Mouse (Mus musculus) neural tube, embryonic 12.5 days (tissue): Measurements from ENCODE around the gene Camk2d. TPM values are rescaled to one million over a fixed set of nuclear protein-coding genes. Genes with fewer than 3 reads are reported as not detected.

ENCODE experiments used
- ATAC-seq: fragments of 200-750 bp; cut with Nextera tagmentation; 2 replicates; pipeline ENCODE4 v1.8.0; 2017; ENCODE audit warnings: low read depth, mild to moderate bottlenecking, moderate TSS enrichment, moderate library complexity; ENCODE audit not compliant: low FRiP score
- H3K27ac ChIP-seq: fragments of 300-500 bp; sonication (generic); 2 replicates; pipeline ENCODE4 v1.5.1; 2016
- H3K27me3 ChIP-seq: fragments of 300-500 bp; sonication (generic); replicated peaks from 2 replicates; pipeline ENCODE4 v1.6.1; 2016; ENCODE audit warnings: mild to moderate bottlenecking
- H3K36me3 ChIP-seq: fragments of 300-500 bp; sonication (generic); 2 replicates; pipeline ENCODE4 v1.6.1; 2016; ENCODE audit warnings: mild to moderate bottlenecking
- H3K4me1 ChIP-seq: fragments of 300-500 bp; sonication (generic); 2 replicates; pipeline ENCODE4 v1.6.1; 2016
- H3K4me2 ChIP-seq: fragments of 300-500 bp; sonication (generic); replicated peaks from 2 replicates; pipeline ENCODE4 v1.6.1; 2016; ENCODE audit warnings: mild to moderate bottlenecking
- H3K4me3 ChIP-seq: fragments of 300-500 bp; sonication (generic); 2 replicates; pipeline ENCODE4 v1.5.1; 2016
- H3K9ac ChIP-seq: fragments of 300-500 bp; sonication (generic); 2 replicates; pipeline ENCODE4 v1.6.1; 2016; ENCODE audit warnings: mild to moderate bottlenecking
- H3K9me3 ChIP-seq: fragments of 300-500 bp; sonication (generic); 2 replicates; pipeline ENCODE4 v1.6.1; 2016; ENCODE audit warnings: mild to moderate bottlenecking
- WGBS: fragments of 180-500 bp; shearing (Covaris S2); methylation state at CpG from one replicate; pipeline ENCODE4 v1.1.7; 2016; 5-methylcytosine and 5-hydroxymethylcytosine counted together
- polyA plus RNA-seq: library from polyadenylated mRNA; unstranded; fragments of >200 nt; fragmentation: Nextera tagmentation; extraction: Ambion mirVana; gene quantifications from 2 replicates; pipeline ENCODE4 v1.2.1, GENCODE M21; 2016

Camk2d gene
- polyA plus RNA-seq, 1 experiment from 2014 or later: 31.4 TPM

- no peaks in the 10 kb centered on the region for H3K36me3 ChIP-seq
- H3K4me1 ChIP-seq: no peaks in the 10 kb centered on the region
- no peak overlapping the region for H3K9ac ChIP-seq
- no peaks in the 10 kb centered on the region for H3K9me3 ChIP-seq
- 87% methylated on average over 5 of the region's 5 CpGs for WGBS
- no peak overlapping the region for H3K4me3 ChIP-seq
- no peak overlapping the region for H3K4me2 ChIP-seq
- no peaks in the 10 kb centered on the region for H3K27me3 ChIP-seq
- no peak overlapping the region for H3K27ac ChIP-seq
- no peak for ATAC-seq
These were observed 214.4 kb downstream of the Camk2d start for GRCm38 (mm10) chr3:126810372-126811090.

GRCm38 (mm10) chr3:126811646-126812045 lies 215.5 kb downstream of the Camk2d start:
- no peaks in the 10 kb centered on the region for H3K4me1 ChIP-seq
- H3K4me3 ChIP-seq: no peak overlapping the region
- H3K4me2 ChIP-seq: no peak overlapping the region
- no peak overlapping the region for H3K27ac ChIP-seq
- H3K27me3 ChIP-seq: no peaks in the 10 kb centered on the region
- H3K36me3 ChIP-seq: no peaks in the 10 kb centered on the region
- 87% methylated on average over 3 of the region's 3 CpGs for WGBS
- ATAC-seq: no peak
- no peak overlapping the region for H3K9ac ChIP-seq
- H3K9me3 ChIP-seq: no peaks in the 10 kb centered on the region

GRCm38 (mm10) chr3:126822374-126822773 lies 226.3 kb downstream of the Camk2d start:
- no peaks in the 10 kb centered on the region for H3K27me3 ChIP-seq
- no peak overlapping the region for H3K4me3 ChIP-seq
- ATAC-seq: no peak
- no peaks in the 10 kb centered on the region for H3K9me3 ChIP-seq
- H3K36me3 ChIP-seq: no peaks in the 10 kb centered on the region
- H3K4me2 ChIP-seq: no peak overlapping the region
- no peak overlapping the region for H3K9ac ChIP-seq
- no peaks in the 10 kb centered on the region for H3K4me1 ChIP-seq
- no peak overlapping the region for H3K27ac ChIP-seq
- 95% methylated on average over 3 of the region's 3 CpGs for WGBS

DNA sequence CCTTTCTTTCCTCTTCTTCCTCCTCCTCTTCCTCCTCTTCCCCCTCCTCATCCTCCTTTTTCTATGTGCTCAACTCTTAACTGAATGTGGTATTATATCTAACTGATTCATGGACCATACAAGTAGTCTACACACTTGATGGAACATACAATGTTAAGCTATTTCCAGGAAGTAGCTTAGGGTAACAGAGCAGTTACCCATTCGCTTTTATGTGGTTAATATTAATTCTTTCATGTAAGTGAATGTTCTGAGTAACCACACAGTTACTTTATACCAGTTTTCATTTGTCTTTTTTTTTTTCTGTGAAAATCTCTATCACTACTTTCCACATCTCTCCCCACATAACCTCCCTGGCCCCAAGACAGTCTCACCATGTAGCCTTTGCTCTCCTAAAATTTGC lies 228.8 kb downstream of the Camk2d start:
- no peak overlapping the region for H3K4me3 ChIP-seq

GRCm38 (mm10) chr3:126826172-126826571 lies 230.1 kb downstream of the Camk2d start:
- no peaks in the 10 kb centered on the region for H3K9me3 ChIP-seq
- no peak overlapping the region for H3K4me2 ChIP-seq
- ATAC-seq: 0 out of 2 replicates have a peak, but pooled peaks have one; percentile 41
- no peak overlapping the region for H3K9ac ChIP-seq
- no peaks in the 10 kb centered on the region for H3K4me1 ChIP-seq
- no peak overlapping the region for H3K4me3 ChIP-seq
- no peak overlapping the region for H3K27ac ChIP-seq
- H3K36me3 ChIP-seq: no peaks in the 10 kb centered on the region
- 50% methylated on average over 2 of the region's 2 CpGs for WGBS
- H3K27me3 ChIP-seq: no peaks in the 10 kb centered on the region

More for the DNA sequence above, 228.8 kb downstream of the Camk2d start:
- Histone ChIP-seq H3K4me1 (no peaks in the 10 kb centered on the region), H3K27ac (no peak overlapping the region), H3K4me2 (no peak overlapping the region), H3K9ac (no peak overlapping the region), H3K36me3 (no peaks in the 10 kb centered on the region), H3K9me3 (no peaks in the 10 kb centered on the region), H3K27me3 (no peaks in the 10 kb centered on the region)
- WGBS: 79% methylated on average over 1 of the region's 1 CpGs
- no peak for ATAC-seq

DNA sequence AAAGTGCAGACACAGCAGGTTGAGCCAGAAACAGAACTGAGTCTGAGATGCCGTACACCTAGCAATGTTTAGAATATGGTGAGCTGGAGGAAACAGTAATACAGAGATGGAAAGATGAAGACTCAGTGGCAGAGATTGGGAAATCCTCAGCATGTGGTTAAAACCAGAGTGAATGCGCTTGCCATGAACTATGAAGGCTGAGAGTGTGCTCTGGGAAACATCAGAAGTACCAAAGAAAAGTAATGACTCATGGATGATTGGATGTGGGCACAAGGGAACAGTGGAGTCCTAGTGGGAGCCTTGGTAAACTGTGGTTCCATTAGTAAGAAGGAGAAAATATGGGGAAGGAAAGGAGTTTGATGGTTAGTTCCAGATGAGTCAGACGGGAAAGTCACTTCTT lies 231.8 kb downstream of the Camk2d start:
- no peak overlapping the region for H3K4me3 ChIP-seq
- H3K36me3 ChIP-seq: no peaks in the 10 kb centered on the region
- H3K27ac ChIP-seq: no peak overlapping the region
- no peaks in the 10 kb centered on the region for H3K4me1 ChIP-seq
- no peak for ATAC-seq
- no peaks in the 10 kb centered on the region for H3K27me3 ChIP-seq
- H3K9me3 ChIP-seq: no peaks in the 10 kb centered on the region
- H3K9ac ChIP-seq: no peak overlapping the region
- 88% methylated on average over 3 of the region's 3 CpGs for WGBS
- no peak overlapping the region for H3K4me2 ChIP-seq

DNA sequence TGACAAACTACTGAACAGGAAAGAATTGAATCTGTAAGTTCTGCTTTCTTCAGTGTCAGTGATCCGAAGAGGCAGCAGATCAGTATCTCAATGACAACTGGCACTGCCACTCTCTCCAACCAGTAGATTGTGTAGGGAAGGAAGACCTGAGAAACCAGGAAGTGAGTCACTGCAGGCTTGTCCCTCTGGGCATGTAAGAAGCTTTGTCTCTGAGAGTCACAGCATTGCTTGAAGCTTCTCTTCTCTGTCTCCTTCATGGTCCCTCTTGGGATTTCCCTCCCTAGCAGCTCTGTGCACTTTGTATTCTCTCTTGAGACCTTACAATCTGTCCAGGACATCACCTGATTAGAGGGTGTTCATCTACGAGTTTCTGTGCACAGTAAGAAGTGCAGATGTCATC lies 233.7 kb downstream of the Camk2d start:
- Histone ChIP-seq H3K9me3 (no peaks in the 10 kb centered on the region), H3K4me3 (no peak overlapping the region), H3K9ac (no peak overlapping the region), H3K36me3 (no peaks in the 10 kb centered on the region), H3K27ac (no peak overlapping the region), H3K27me3 (no peaks in the 10 kb centered on the region), H3K4me2 (no peak overlapping the region), H3K4me1 (no peaks in the 10 kb centered on the region)
- no peak for ATAC-seq
- WGBS: 80% methylated on average over 2 of the region's 2 CpGs

DNA sequence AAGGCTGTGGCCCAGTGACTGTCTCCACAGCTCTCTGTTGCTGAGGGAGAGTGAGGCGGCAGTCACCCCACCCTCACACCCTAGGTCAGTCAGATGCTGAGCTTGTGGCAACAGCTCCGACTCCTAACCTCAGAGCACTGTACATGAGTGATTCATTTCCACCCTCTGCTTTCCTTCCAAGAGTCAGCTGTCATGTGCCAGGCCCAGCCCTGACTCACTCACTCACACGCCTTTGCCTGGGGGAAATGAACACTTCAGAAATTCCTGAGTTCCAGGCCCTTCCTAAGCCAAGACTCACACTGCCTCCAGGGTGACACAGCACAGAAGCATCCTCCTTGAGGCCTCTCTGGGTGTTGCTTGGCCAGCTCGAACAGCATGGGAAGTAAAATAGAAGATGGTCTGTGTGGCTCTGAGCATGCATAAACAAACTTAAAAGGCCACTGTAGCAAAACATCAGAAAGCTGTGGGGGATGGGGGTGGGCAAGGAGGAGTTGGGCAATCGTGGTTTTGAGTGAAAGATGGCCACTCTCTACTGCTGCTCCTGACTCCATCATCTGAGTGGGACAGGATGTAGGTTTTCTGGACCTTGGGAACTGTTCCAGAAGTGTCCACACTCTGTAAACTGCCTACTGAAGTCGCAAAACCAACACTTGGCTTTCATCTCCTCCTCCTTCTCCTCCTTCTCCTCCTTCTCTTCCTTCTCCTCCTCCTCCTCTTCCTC lies 235.5 kb downstream of the Camk2d start:
- no peak overlapping the region for H3K4me3 ChIP-seq
- no peaks in the 10 kb centered on the region for H3K9me3 ChIP-seq
- no peaks in the 10 kb centered on the region for H3K4me1 ChIP-seq
- H3K4me2 ChIP-seq: no peak overlapping the region
- ATAC-seq: no peak
- H3K36me3 ChIP-seq: no peaks in the 10 kb centered on the region
- 73% methylated on average over 6 of the region's 6 CpGs for WGBS
- H3K27ac ChIP-seq: no peak overlapping the region
- no peak overlapping the region for H3K9ac ChIP-seq
- H3K27me3 ChIP-seq: no peaks in the 10 kb centered on the region

GRCm38 (mm10) chr3:126834641-126835167 lies 238.6 kb downstream of the Camk2d start:
- WGBS: 85% methylated on average over 5 of the region's 5 CpGs

DNA sequence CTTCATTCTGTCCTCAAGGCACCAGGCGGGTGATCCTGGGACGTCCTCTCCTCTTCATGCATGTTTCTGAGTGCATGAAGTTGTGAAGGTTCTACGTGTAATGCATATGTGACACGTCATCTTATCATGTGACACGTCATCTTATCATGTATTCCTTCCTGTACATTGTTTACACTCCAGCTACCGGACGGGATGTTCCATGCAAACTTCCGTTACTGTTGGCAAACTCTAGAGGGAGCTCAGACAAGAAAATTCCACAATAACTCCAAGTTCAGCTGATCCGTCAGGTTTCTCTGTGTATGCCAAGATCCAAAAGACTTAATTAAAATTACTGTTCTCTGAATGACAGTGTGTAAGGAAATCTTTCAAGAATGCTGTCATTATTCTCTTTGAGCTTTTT lies 246.7 kb downstream of the Camk2d start:
- no peak for ATAC-seq
- Histone ChIP-seq H3K27me3 (no peaks in the 10 kb centered on the region), H3K4me3 (no peak overlapping the region), H3K4me2 (no peak overlapping the region), H3K4me1 (no peaks in the 10 kb centered on the region), H3K9me3 (no peaks in the 10 kb centered on the region), H3K36me3 (no peaks in the 10 kb centered on the region), H3K9ac (no peak overlapping the region), H3K27ac (no peak overlapping the region)
- 85% methylated on average over 9 of the region's 9 CpGs for WGBS

More at GRCm38 (mm10) chr3:126834641-126835167, 238.6 kb downstream of the Camk2d start:
- Histone ChIP-seq H3K4me2 (no peak overlapping the region), H3K27ac (no peak overlapping the region), H3K9ac (no peak overlapping the region), H3K9me3 (no peaks in the 10 kb centered on the region), H3K36me3 (no peaks in the 10 kb centered on the region), H3K27me3 (no peaks in the 10 kb centered on the region), H3K4me3 (no peak overlapping the region), H3K4me1 (no peaks in the 10 kb centered on the region)
- no peak for ATAC-seq

DNA sequence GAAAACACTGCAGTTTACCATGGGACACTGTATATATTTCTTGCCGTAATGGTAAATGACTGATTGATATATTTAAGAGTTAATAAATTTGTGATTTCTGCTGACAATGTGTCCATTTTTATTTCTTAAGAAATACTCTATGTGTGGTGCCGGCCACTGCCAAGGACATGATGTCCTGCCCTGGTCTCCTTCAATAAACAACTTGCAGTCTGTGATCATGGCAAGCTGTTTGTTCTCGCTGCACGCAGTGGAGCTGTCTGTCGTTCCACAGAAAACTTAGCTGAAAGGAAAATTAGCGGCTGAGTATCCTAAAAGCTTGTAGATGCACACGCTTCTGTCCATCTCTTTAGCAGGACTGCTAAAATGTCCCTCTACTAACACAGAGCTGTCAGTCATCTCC lies 248.7 kb downstream of the Camk2d start:
- Histone ChIP-seq H3K9ac (no peak overlapping the region), H3K27me3 (no peaks in the 10 kb centered on the region), H3K27ac (no peak overlapping the region), H3K36me3 (no peaks in the 10 kb centered on the region), H3K4me2 (no peak overlapping the region), H3K4me3 (no peak overlapping the region), H3K9me3 (no peaks in the 10 kb centered on the region), H3K4me1 (no peaks in the 10 kb centered on the region)
- no peak for ATAC-seq
- 93% methylated on average over 7 of the region's 7 CpGs for WGBS

GRCm38 (mm10) chr3:126848081-126848480 lies 252.0 kb downstream of the Camk2d start:
- Histone ChIP-seq H3K4me1 (no peaks in the 10 kb centered on the region), H3K27me3 (no peaks in the 10 kb centered on the region), H3K4me2 (no peak overlapping the region), H3K4me3 (no peak overlapping the region), H3K9ac (no peak overlapping the region), H3K36me3 (no peaks in the 10 kb centered on the region), H3K9me3 (no peaks in the 10 kb centered on the region), H3K27ac (no peak overlapping the region)
- WGBS: 100% methylated on average over 1 of the region's 1 CpGs
- no peak for ATAC-seq
